Mouse (Mus musculus) thymus, adult 2 months (tissue): Measurements from ENCODE around the gene Ankrd11. TPM values are rescaled to one million over a fixed set of nuclear protein-coding genes. Genes with fewer than 3 reads are reported as not detected.

Experiments used
- DNase-seq: peaks from one replicate; pipeline ENCODE4 v3.0.0; 2021
- H3K27ac ChIP-seq: fragments of 200-500 bp; 2 replicates; pipeline ENCODE4 v1.5.1; 2012; ENCODE audit warnings: low read length, control low read depth; ENCODE audit not compliant: control insufficient read depth, insufficient read depth
- H3K27me3 ChIP-seq: fragments of 200-500 bp; 2 replicates; pipeline ENCODE4 v1.6.1; 2012; ENCODE audit warnings: mild to moderate bottlenecking, low read length, moderate library complexity, mixed read lengths; ENCODE audit not compliant: control insufficient read depth, insufficient read depth
- H3K36me3 ChIP-seq: fragments of 200-500 bp; 2 replicates; pipeline ENCODE4 v1.6.1; 2012; ENCODE audit warnings: mild to moderate bottlenecking, low read length, moderate library complexity; ENCODE audit not compliant: control insufficient read depth, insufficient read depth
- H3K4me1 ChIP-seq: fragments of 200-500 bp; replicated peaks from 2 replicates; pipeline ENCODE4 v1.6.1; 2012; ENCODE audit warnings: low read length; ENCODE audit not compliant: control insufficient read depth, insufficient read depth
- H3K4me3 ChIP-seq: fragments of 200-500 bp; 2 replicates; pipeline ENCODE4 v1.5.1; 2012; ENCODE audit warnings: mild to moderate bottlenecking, low read length, control low read depth, moderate library complexity; ENCODE audit not compliant: control insufficient read depth, insufficient read depth
- CTCF ChIP-seq: fragments of 200-500 bp; IDR thresholded peaks from 2 replicates; pipeline ENCODE4 v1.5.1; 2012; ENCODE audit warnings: mild to moderate bottlenecking, control low read depth, low read length, moderate library complexity, borderline replicate concordance; ENCODE audit not compliant: control insufficient read depth, poor library complexity, insufficient read depth; ENCODE audit errors: extremely low read depth
- POLR2A ChIP-seq: fragments of 200-500 bp; IDR thresholded peaks from 2 replicates; pipeline ENCODE4 v1.6.1; 2012; ENCODE audit warnings: mild to moderate bottlenecking, low read length, control low read depth, moderate library complexity; ENCODE audit not compliant: control insufficient read depth, poor library complexity, insufficient read depth; ENCODE audit errors: extremely low read depth
- WGBS: fragments of 180-500 bp; shearing (Covaris S2); methylation state at CpG from one replicate; pipeline ENCODE4 v1.1.7; 2018; 5-methylcytosine and 5-hydroxymethylcytosine counted together
- polyA plus RNA-seq: library from polyadenylated mRNA; depleted of rRNA; stranded (reverse); fragments of >200 nt; gene quantifications from 2 replicates; pipeline ENCODE4 v1.2.3, GENCODE M21; 2012

Gene Ankrd11
- polyA plus RNA-seq, 1 experiment = 118 TPM

GRCm38 (mm10) chr8:122938591-122938990 lies 103.5 kb downstream of the Ankrd11 start:
- 8% methylated on average over 4 of the region's 4 CpGs for WGBS

GRCm38 (mm10) chr8:122938170-122938569 lies 103.9 kb downstream of the Ankrd11 start:
- H3K4me1 ChIP-seq = peaks cover 29% of the 10 kb centered on the region
- no peak overlapping the region for H3K4me3 ChIP-seq
- DNase-seq = no peak
- H3K27ac ChIP-seq = peak overlapping the region; percentile 18; the same call in 1 of the 2 replicates
- H3K27me3 ChIP-seq = no peaks in the 10 kb centered on the region
- TF ChIP-seq CTCF (no peak), POLR2A (no peak)
- 82% methylated on average over 3 of the region's 3 CpGs for WGBS
- peaks cover 4% of the 10 kb centered on the region for H3K36me3 ChIP-seq

More at GRCm38 (mm10) chr8:122938591-122938990, 103.5 kb downstream of the Ankrd11 start:
- no peak for TF ChIP-seq POLR2A
- no peak for TF ChIP-seq CTCF
- Histone ChIP-seq H3K27me3 (no peaks in the 10 kb centered on the region), H3K4me3 (no peak overlapping the region), H3K27ac (peak overlapping the region; percentile 2; the same call in 1 of the 2 replicates), H3K36me3 (peaks cover 4% of the 10 kb centered on the region), H3K4me1 (peaks cover 27% of the 10 kb centered on the region)
- DNase-seq = peak; percentile 47

GRCm38 (mm10) chr8:122937545-122938053 lies 104.5 kb downstream of the Ankrd11 start:
- 51% methylated on average over 2 of the region's 2 CpGs for WGBS
- Histone ChIP-seq H3K4me1 (peaks cover 29% of the 10 kb centered on the region), H3K4me3 (no peak overlapping the region), H3K36me3 (peaks cover 4% of the 10 kb centered on the region), H3K27ac (no peak overlapping the region), H3K27me3 (no peaks in the 10 kb centered on the region)
- no peak for DNase-seq
- TF ChIP-seq POLR2A (no peak), CTCF (no peak)

- WGBS = 89% methylated on average over 3 of the region's 3 CpGs
- TF ChIP-seq POLR2A (no peak), CTCF (no peak)
- Histone ChIP-seq H3K36me3 (peaks cover 2% of the 10 kb centered on the region), H3K27me3 (no peaks in the 10 kb centered on the region), H3K4me1 (peaks cover 34% of the 10 kb centered on the region), H3K4me3 (no peak overlapping the region), H3K27ac (no peak overlapping the region)
- DNase-seq = no peak
Observed at GRCm38 (mm10) chr8:122935912-122936311, 106.2 kb downstream of the Ankrd11 start.

GRCm38 (mm10) chr8:122935118-122935517 lies 107.0 kb downstream of the Ankrd11 start:
- peaks cover 35% of the 10 kb centered on the region for H3K4me1 ChIP-seq
- no peak overlapping the region for H3K27ac ChIP-seq
- no peaks in the 10 kb centered on the region for H3K27me3 ChIP-seq
- H3K36me3 ChIP-seq = no peaks in the 10 kb centered on the region
- no peak for TF ChIP-seq POLR2A
- TF ChIP-seq CTCF = no peak
- 97% methylated on average over 1 of the region's 1 CpGs for WGBS
- no peak overlapping the region for H3K4me3 ChIP-seq
- no peak for DNase-seq

GRCm38 (mm10) chr8:122933973-122934372 lies 108.1 kb downstream of the Ankrd11 start:
- Histone ChIP-seq H3K27me3 (no peaks in the 10 kb centered on the region), H3K4me3 (no peak overlapping the region), H3K27ac (no peak overlapping the region), H3K36me3 (no peaks in the 10 kb centered on the region), H3K4me1 (peaks cover 32% of the 10 kb centered on the region)
- TF ChIP-seq CTCF (no peak), POLR2A (no peak)
- DNase-seq = no peak

GRCm38 (mm10) chr8:122932561-122932959 lies 109.5 kb downstream of the Ankrd11 start:
- TF ChIP-seq POLR2A (no peak), CTCF (no peak)
- Histone ChIP-seq H3K4me1 (peaks cover 26% of the 10 kb centered on the region), H3K27ac (no peak overlapping the region), H3K27me3 (no peaks in the 10 kb centered on the region), H3K4me3 (no peak overlapping the region), H3K36me3 (no peaks in the 10 kb centered on the region)
- WGBS = 15% methylated on average over 2 of the region's 2 CpGs
- no peak for DNase-seq
